Mouse (Mus musculus) midbrain, embryonic 14.5 days (tissue): Measurements from ENCODE around the gene Flrt1. TPM values are rescaled to one million over a fixed set of nuclear protein-coding genes. Genes with fewer than 3 reads are reported as not detected.
"Not testable (repeated sequence)": the region's sequence is repeated elsewhere in the genome, so short reads cannot be mapped to it uniquely, and the experiment has no call there.

ENCODE experiments used
- ATAC-seq: fragments of 200-750 bp; cut with Nextera tagmentation; 2 replicates; pipeline ENCODE4 v1.8.0; 2017; ENCODE audit warnings: moderate number of reproducible peaks, moderate library complexity; ENCODE audit not compliant: low FRiP score, low TSS enrichment
- DNase-seq: peaks from one replicate; pipeline ENCODE4 v3.0.0-alpha.2; 2015
- H3K27ac ChIP-seq: fragments of 300-500 bp; sonication (generic); replicated peaks from 2 replicates; pipeline ENCODE4 v1.5.1; 2014; ENCODE audit warnings: mild to moderate bottlenecking, low read depth, low read length, moderate library complexity
- H3K27me3 ChIP-seq: fragments of 300-500 bp; sonication (generic); 2 replicates; pipeline ENCODE4 v1.6.1; 2014; ENCODE audit warnings: low read length, control low read depth, mixed read lengths; ENCODE audit not compliant: control insufficient read depth, insufficient read depth
- H3K36me3 ChIP-seq: fragments of 300-500 bp; sonication (generic); 2 replicates; pipeline ENCODE4 v1.6.1; 2014; ENCODE audit warnings: low read length, control low read depth; ENCODE audit not compliant: control insufficient read depth, insufficient read depth
- H3K4me1 ChIP-seq: fragments of 300-500 bp; sonication (generic); 2 replicates; pipeline ENCODE4 v1.6.1; 2014; ENCODE audit warnings: mild to moderate bottlenecking, antibody characterized with exemption, low read length, control low read depth; ENCODE audit not compliant: control insufficient read depth, insufficient read depth
- H3K4me2 ChIP-seq: fragments of 300-500 bp; sonication (generic); 2 replicates; pipeline ENCODE4 v1.6.1; 2014; ENCODE audit warnings: mild to moderate bottlenecking, low read length, moderate library complexity
- H3K4me3 ChIP-seq: fragments of 300-500 bp; sonication (generic); replicated peaks from 2 replicates; pipeline ENCODE4 v1.5.1; 2014; ENCODE audit warnings: low read depth, low read length
- H3K9ac ChIP-seq: fragments of 300-500 bp; sonication (generic); replicated peaks from 2 replicates; pipeline ENCODE4 v1.6.1; 2014; ENCODE audit warnings: mild to moderate bottlenecking, low read length, moderate library complexity
- H3K9me3 ChIP-seq: fragments of 300-500 bp; sonication (generic); 2 replicates; pipeline ENCODE4 v1.6.1; 2016; ENCODE audit warnings: low read length, control low read depth, mixed read lengths; ENCODE audit not compliant: control insufficient read depth
- WGBS: fragments of 180-500 bp; shearing (Covaris S2); extraction: QIAGEN DNeasy Blood & Tissue Kit; methylation state at CpG from one replicate; pipeline ENCODE4 v1.1.7; 2014; 5-methylcytosine and 5-hydroxymethylcytosine counted together
- polyA plus RNA-seq: library from polyadenylated mRNA; unstranded; fragments of >200 nt; fragmentation: Nextera tagmentation; extraction: Ambion mirVana; gene quantifications from 2 replicates; pipeline ENCODE4 v1.2.1, GENCODE M21; 2014

Gene Flrt1
- polyA plus RNA-seq, 1 experiment from 2014 or later: 10.2 TPM

DNA sequence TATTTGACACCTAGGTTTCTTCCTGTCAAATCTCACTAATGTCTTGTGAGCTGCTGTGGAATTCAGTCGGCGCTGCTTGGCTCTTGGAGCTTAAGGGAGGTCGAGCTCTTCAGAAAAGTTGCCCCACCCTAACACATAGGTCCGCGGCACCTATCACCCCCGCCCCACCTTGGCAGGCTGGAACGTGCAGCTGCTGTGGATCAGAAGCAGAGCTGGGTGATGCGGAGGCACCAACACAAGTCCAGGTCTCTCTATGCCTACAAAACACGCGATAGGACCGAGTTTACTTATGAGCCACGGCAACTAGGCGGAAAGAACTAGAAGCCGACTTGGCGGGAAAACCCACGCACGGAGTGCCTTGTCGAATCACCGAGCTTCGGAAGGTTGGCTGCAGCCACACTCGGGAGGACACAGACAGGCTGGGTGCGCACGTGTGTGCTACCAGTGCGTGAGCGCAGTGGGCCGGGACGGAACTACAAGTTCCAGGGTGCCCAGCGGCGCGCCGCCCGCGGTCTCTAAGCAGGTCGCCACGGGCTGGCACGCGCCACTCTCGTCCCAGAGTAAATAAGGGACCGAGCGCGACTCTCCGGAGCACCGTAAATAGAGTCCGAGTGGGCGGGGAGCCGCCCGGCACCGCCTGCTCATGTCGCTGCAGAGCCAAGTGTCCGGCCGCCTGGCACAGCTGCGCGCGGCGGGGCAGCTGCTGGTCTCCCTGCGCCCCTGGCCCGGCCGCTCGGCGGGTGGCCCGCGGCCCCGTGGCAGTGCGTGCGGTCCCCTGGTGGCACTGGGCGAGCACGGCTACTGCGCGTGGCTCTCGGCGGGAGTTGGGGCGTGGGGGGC is 49.1 kb downstream of the Flrt1 start, which contains the start of gene Macrod1:
Gene Macrod1 (plus strand): TSS at position 563 of the 840 bp plus-strand sequence.
- Histone ChIP-seq H3K9ac (peak within 1 kb of the TSS; percentile 60), H3K4me1 (peaks cover 14% of the 10 kb centered on the region), H3K27me3 (peaks cover 20% of the 10 kb centered on the region; the same call in 1 of the 2 replicates), H3K36me3 (no peaks in the 10 kb centered on the region), H3K9me3 (no peaks in the 10 kb centered on the region), H3K4me2 (peak within 1 kb of the TSS; percentile 99), H3K27ac (no peak within 1 kb of the TSS), H3K4me3 (peak within 1 kb of the TSS; percentile 64)
- ATAC-seq: peak; percentile 71
- DNase-seq: peak; percentile 87
- 1% methylated on average over 72 of the region's 72 CpGs for WGBS

- H3K27me3 ChIP-seq: peaks cover 19% of the 10 kb centered on the region; the same call in 1 of the 2 replicates
- no peaks in the 10 kb centered on the region for H3K9me3 ChIP-seq
- H3K27ac ChIP-seq: no peak overlapping the region
- peaks cover 14% of the 10 kb centered on the region for H3K4me1 ChIP-seq
- no peaks in the 10 kb centered on the region for H3K36me3 ChIP-seq
- H3K9ac ChIP-seq: no peak overlapping the region
- H3K4me3 ChIP-seq: no peak overlapping the region
- DNase-seq (no peak), ATAC-seq (no peak)
- no peak overlapping the region for H3K4me2 ChIP-seq
- 50% methylated on average over 3 of the region's 3 CpGs for WGBS
Observed at GRCm38 (mm10) chr19:7055173-7055572, 50.4 kb downstream of the Flrt1 start.

- Histone ChIP-seq H3K4me2 (no peak overlapping the region), H3K4me3 (no peak overlapping the region), H3K4me1 (peaks cover 14% of the 10 kb centered on the region), H3K9ac (no peak overlapping the region), H3K27ac (no peak overlapping the region), H3K27me3 (peaks cover 19% of the 10 kb centered on the region; the same call in 1 of the 2 replicates), H3K9me3 (no peaks in the 10 kb centered on the region), H3K36me3 (no peaks in the 10 kb centered on the region)
- no peak for ATAC-seq
- 71% methylated on average over 10 of the region's 10 CpGs for WGBS
- no peak for DNase-seq
Observed at GRCm38 (mm10) chr19:7054772-7055171, 50.8 kb downstream of the Flrt1 start.

DNA sequence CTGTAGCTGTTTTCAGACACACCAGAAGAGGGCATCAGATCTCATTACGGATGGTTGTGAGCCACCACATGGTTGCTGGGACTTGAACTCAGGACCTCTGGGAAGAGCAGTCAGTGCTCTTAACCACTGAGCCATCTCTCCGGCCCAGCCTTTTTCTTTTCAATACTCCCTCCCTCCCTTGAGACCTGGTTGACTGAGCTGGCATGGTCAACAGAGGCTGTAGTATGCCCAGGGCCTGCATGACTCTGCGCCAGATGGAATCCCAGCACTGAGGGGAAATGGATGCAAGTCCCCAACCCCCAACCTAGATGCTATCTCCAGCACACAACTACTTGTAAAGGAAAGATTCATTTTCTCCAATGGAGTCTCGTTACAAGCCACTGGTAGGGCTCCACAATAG is 52.1 kb downstream of the Flrt1 start:
- DNase-seq, H3K4me3 ChIP-seq, H3K27ac ChIP-seq, H3K36me3 ChIP-seq, H3K9ac ChIP-seq, H3K9me3 ChIP-seq, ATAC-seq, H3K4me2 ChIP-seq: not testable (repeated sequence)
- H3K27me3 ChIP-seq: peaks cover 16% of the 10 kb centered on the region; the same call in 1 of the 2 replicates
- 77% methylated on average over 4 of the region's 4 CpGs for WGBS
- H3K4me1 ChIP-seq: peaks cover 14% of the 10 kb centered on the region

DNA sequence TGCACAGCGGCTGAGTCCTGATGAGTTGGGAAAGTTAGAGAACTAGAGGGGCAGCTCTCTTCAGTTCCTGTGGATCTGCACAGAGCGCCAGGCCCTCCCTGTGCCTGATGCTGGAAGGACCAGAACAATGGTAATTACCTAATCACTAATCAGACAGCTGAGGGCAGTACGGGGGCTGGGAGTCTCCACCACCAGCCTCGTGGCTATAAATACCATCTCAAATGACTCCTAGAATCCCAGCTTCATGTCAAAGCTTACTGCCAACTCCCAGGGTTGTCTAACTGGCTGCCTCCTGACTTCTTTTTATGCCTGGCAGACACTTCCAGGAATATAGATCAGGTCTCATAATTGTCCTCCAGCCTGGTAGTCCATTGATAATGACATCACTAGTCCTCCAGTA is 60.8 kb downstream of the Flrt1 start:
- H3K4me1 ChIP-seq: no peaks in the 10 kb centered on the region
- WGBS: 47% methylated on average over 4 of the region's 4 CpGs
- H3K36me3 ChIP-seq: no peaks in the 10 kb centered on the region
- H3K9ac ChIP-seq: no peak overlapping the region
- H3K4me2 ChIP-seq: no peak overlapping the region
- DNase-seq (no peak), ATAC-seq (no peak)
- no peak overlapping the region for H3K4me3 ChIP-seq
- H3K27me3 ChIP-seq: no peaks in the 10 kb centered on the region
- H3K27ac ChIP-seq: no peak overlapping the region
- H3K9me3 ChIP-seq: no peaks in the 10 kb centered on the region

DNA sequence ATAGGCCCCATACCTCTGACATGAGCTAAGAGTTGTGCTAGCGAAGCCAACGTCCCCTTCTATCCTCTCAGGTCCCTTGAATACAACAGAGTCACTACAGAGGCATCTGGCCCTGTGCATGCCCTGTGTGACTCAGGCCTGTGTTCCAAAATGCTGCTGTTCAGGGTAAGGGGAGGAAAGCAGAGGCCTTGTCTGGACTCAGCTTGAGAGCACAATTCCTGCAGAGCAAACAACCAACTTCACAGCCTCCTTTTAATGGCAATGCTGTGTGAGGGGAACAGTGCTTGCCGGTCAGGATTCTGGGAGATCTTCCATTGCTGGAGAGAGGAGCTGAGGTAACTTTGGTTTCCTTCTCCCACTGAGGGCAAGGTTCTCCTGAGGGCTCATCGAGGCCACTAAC is 61.2 kb downstream of the Flrt1 start:
- H3K4me2 ChIP-seq: no peak overlapping the region
- H3K4me1 ChIP-seq: no peaks in the 10 kb centered on the region
- no peak overlapping the region for H3K9ac ChIP-seq
- H3K27ac ChIP-seq: no peak overlapping the region
- no peak overlapping the region for H3K4me3 ChIP-seq
- no peaks in the 10 kb centered on the region for H3K36me3 ChIP-seq
- H3K9me3 ChIP-seq: no peaks in the 10 kb centered on the region
- 75% methylated on average over 4 of the region's 4 CpGs for WGBS
- no peak for ATAC-seq
- no peak for DNase-seq
- H3K27me3 ChIP-seq: no peaks in the 10 kb centered on the region

Other genes with a start within 250 kb of the Flrt1 start
- gene Ccdc88b, start 247.5 kb downstream of the Flrt1 start, polyA plus RNA-seq: 0.23 and 0.49 TPM in 2 replicates
- 115 and 140 TPM in 2 replicates for gene Trmt112, start 196.0 kb downstream of the Flrt1 start, polyA plus RNA-seq
- gene Prdx5, start 195.6 kb downstream of the Flrt1 start, polyA plus RNA-seq: 215 and 328 TPM in 2 replicates
- gene Esrra, start 183.9 kb downstream of the Flrt1 start, polyA plus RNA-seq: 6.9 and 13.6 TPM in 2 replicates
- gene Catsperz, start 180.3 kb downstream of the Flrt1 start, polyA plus RNA-seq: 0.53 and 0.78 TPM in 2 replicates
- gene Kcnk4, start 171.2 kb downstream of the Flrt1 start, polyA plus RNA-seq: 1.9 and 3.4 TPM in 2 replicates
- 77.1 and 79.3 TPM in 2 replicates for gene Bad, start 163.9 kb downstream of the Flrt1 start, polyA plus RNA-seq
- gene Gpr137, start 163.2 kb downstream of the Flrt1 start, polyA plus RNA-seq: 56.0 and 60.4 TPM in 2 replicates
- 198 and 257 TPM in 2 replicates for gene Ppp1r14b, start 130.8 kb downstream of the Flrt1 start, polyA plus RNA-seq
- gene Plcb3, start 129.3 kb downstream of the Flrt1 start, polyA plus RNA-seq: 6.3 and 8.8 TPM in 2 replicates
- 73.8 and 86.9 TPM in 2 replicates for gene Fkbp2, start 125.2 kb downstream of the Flrt1 start, polyA plus RNA-seq
- 33.1 and 47.3 TPM in 2 replicates for gene Vegfb, start 118.1 kb downstream of the Flrt1 start, polyA plus RNA-seq
- gene Dnajc4, start 113.2 kb downstream of the Flrt1 start, polyA plus RNA-seq: 23.1 and 26.7 TPM in 2 replicates
- 19.4 and 20.2 TPM in 2 replicates for gene Nudt22, start 109.6 kb downstream of the Flrt1 start, polyA plus RNA-seq
- 18.6 and 20.0 TPM in 2 replicates for gene Trpt1, start 109.6 kb downstream of the Flrt1 start, polyA plus RNA-seq
- 1.7 and 3.0 TPM in 2 replicates for gene Fermt3, start 86.3 kb downstream of the Flrt1 start, polyA plus RNA-seq
- gene Stip1, start 65.8 kb downstream of the Flrt1 start, polyA plus RNA-seq: 180 and 217 TPM in 2 replicates
- 3.4 and 3.9 TPM in 2 replicates for gene Macrod1, start 48.9 kb downstream of the Flrt1 start, polyA plus RNA-seq
- 244 and 263 TPM in 2 replicates for gene Otub1, start 100.6 kb upstream of the Flrt1 start, polyA plus RNA-seq
- gene Cox8a, start 111.9 kb upstream of the Flrt1 start, polyA plus RNA-seq: 921 and 1,195 TPM in 2 replicates
- gene Naa40, start 135.5 kb upstream of the Flrt1 start, polyA plus RNA-seq: 68.6 and 77.8 TPM in 2 replicates
- gene Rcor2, start 161.6 kb upstream of the Flrt1 start, polyA plus RNA-seq: 23.1 and 26.6 TPM in 2 replicates
- gene Mark2, start 236.1 kb upstream of the Flrt1 start, polyA plus RNA-seq: 48.4 and 55.0 TPM in 2 replicates